Mouse (Mus musculus): ENCODE measurements around the gene Frmd4a. TPM values are rescaled to one million over a fixed set of nuclear protein-coding genes. Genes with fewer than 3 reads are reported as not detected.

Frmd4a gene
- polyA plus RNA-seq, 1 experiment from 2014 or later, result 33.0 TPM

- H3K4me1 ChIP-seq, result peaks cover 16% of the 10 kb centered on the region
- no peaks in the 10 kb centered on the region for H3K9me3 ChIP-seq
- H3K27me3 ChIP-seq (ENCODE audit: poor library complexity, severe bottlenecking), result no peaks in the 10 kb centered on the region
- H3K27ac ChIP-seq, result no peak overlapping the region
- peaks cover 34% of the 10 kb centered on the region for H3K36me3 ChIP-seq (replicated peaks)
- whole genome bisulfite sequencing, result 87% methylated on average over 3 of the region's 3 CpGs
- DNase-seq (ENCODE audit: extremely low spot score, low spot score), result no peak
- H3K4me3 ChIP-seq, result no peak overlapping the region
These were observed 604.0 kb downstream of the Frmd4a start for GRCm38 (mm10) chr2:4621471-4621985.

- DNase-seq (ENCODE audit: extremely low spot score, low spot score), result no peak
- Histone ChIP-seq H3K27ac (no peak overlapping the region), H3K4me3 (no peak overlapping the region), H3K36me3 (replicated peaks) (peaks cover 76% of the 10 kb centered on the region), H3K27me3 (ENCODE audit: poor library complexity, severe bottlenecking) (no peaks in the 10 kb centered on the region), H3K9me3 (no peaks in the 10 kb centered on the region), H3K4me1 (no peaks in the 10 kb centered on the region)
- WGBS, result 91% methylated on average over 3 of the region's 3 CpGs
These were observed 609.4 kb downstream of the Frmd4a start for GRCm38 (mm10) chr2:4626911-4627310.

GRCm38 (mm10) chr2:4628920-4629319 lies 611.4 kb downstream of the Frmd4a start:
- H3K9me3 ChIP-seq, result no peaks in the 10 kb centered on the region

GRCm38 (mm10) chr2:4629470-4629869 lies 612.0 kb downstream of the Frmd4a start:
- 89% methylated on average over 11 of the region's 11 CpGs for WGBS
- DNase-seq (ENCODE audit: extremely low spot score, low spot score), result no peak
- peaks cover 77% of the 10 kb centered on the region for H3K36me3 ChIP-seq (replicated peaks)
- no peaks in the 10 kb centered on the region for H3K27me3 ChIP-seq (ENCODE audit: poor library complexity, severe bottlenecking)
- no peak overlapping the region for H3K27ac ChIP-seq
- H3K4me1 ChIP-seq, result no peaks in the 10 kb centered on the region
- H3K9me3 ChIP-seq, result no peaks in the 10 kb centered on the region
- no peak overlapping the region for H3K4me3 ChIP-seq

More at GRCm38 (mm10) chr2:4628920-4629319, 611.4 kb downstream of the Frmd4a start:
- H3K27me3 ChIP-seq (ENCODE audit: poor library complexity, severe bottlenecking), result no peaks in the 10 kb centered on the region
- DNase-seq (ENCODE audit: extremely low spot score, low spot score), result no peak
- peaks cover 77% of the 10 kb centered on the region for H3K36me3 ChIP-seq (replicated peaks)
- no peaks in the 10 kb centered on the region for H3K4me1 ChIP-seq
- H3K4me3 ChIP-seq, result no peak overlapping the region
- WGBS, result 94% methylated on average over 2 of the region's 2 CpGs
- H3K27ac ChIP-seq, result no peak overlapping the region

GRCm38 (mm10) chr2:4630197-4630835 lies 612.8 kb downstream of the Frmd4a start:
- H3K9me3 ChIP-seq, result no peaks in the 10 kb centered on the region
- 96% methylated on average over 10 of the region's 10 CpGs for WGBS
- H3K27ac ChIP-seq, result no peak overlapping the region
- H3K4me3 ChIP-seq, result no peak overlapping the region
- no peak for DNase-seq (ENCODE audit: extremely low spot score, low spot score)
- H3K27me3 ChIP-seq (ENCODE audit: poor library complexity, severe bottlenecking), result no peaks in the 10 kb centered on the region
- H3K4me1 ChIP-seq, result no peaks in the 10 kb centered on the region
- peaks cover 80% of the 10 kb centered on the region for H3K36me3 ChIP-seq (replicated peaks)

GRCm38 (mm10) chr2:4635804-4636203 lies 618.3 kb downstream of the Frmd4a start:
- no peak for DNase-seq (ENCODE audit: extremely low spot score, low spot score)
- Histone ChIP-seq H3K4me3 (no peak overlapping the region), H3K27me3 (ENCODE audit: poor library complexity, severe bottlenecking) (no peaks in the 10 kb centered on the region), H3K36me3 (replicated peaks) (peaks cover 93% of the 10 kb centered on the region), H3K4me1 (no peaks in the 10 kb centered on the region), H3K9me3 (no peaks in the 10 kb centered on the region), H3K27ac (no peak overlapping the region)
- WGBS, result 93% methylated on average over 8 of the region's 8 CpGs

- DNase-seq (ENCODE audit: extremely low spot score, low spot score), result no peak
- H3K27me3 ChIP-seq (ENCODE audit: poor library complexity, severe bottlenecking), result no peaks in the 10 kb centered on the region
- no peak overlapping the region for H3K4me3 ChIP-seq
- no peaks in the 10 kb centered on the region for H3K4me1 ChIP-seq
- no peak overlapping the region for H3K27ac ChIP-seq
- H3K36me3 ChIP-seq (replicated peaks), result peaks cover 95% of the 10 kb centered on the region
- WGBS, result 84% methylated on average over 7 of the region's 7 CpGs
- H3K9me3 ChIP-seq, result no peaks in the 10 kb centered on the region
These were observed 619.1 kb downstream of the Frmd4a start for GRCm38 (mm10) chr2:4636656-4637055.

GRCm38 (mm10) chr2:4638189-4638588 lies 620.7 kb downstream of the Frmd4a start:
- no peaks in the 10 kb centered on the region for H3K9me3 ChIP-seq
- H3K4me3 ChIP-seq, result no peak overlapping the region
- H3K27me3 ChIP-seq (ENCODE audit: poor library complexity, severe bottlenecking), result no peaks in the 10 kb centered on the region
- 95% methylated on average over 3 of the region's 3 CpGs for WGBS
- H3K4me1 ChIP-seq, result no peaks in the 10 kb centered on the region
- no peak overlapping the region for H3K27ac ChIP-seq
- peaks cover 93% of the 10 kb centered on the region for H3K36me3 ChIP-seq (replicated peaks)
- no peak for DNase-seq (ENCODE audit: extremely low spot score, low spot score)

GRCm38 (mm10) chr2:4645066-4645465 lies 627.5 kb downstream of the Frmd4a start:
- Histone ChIP-seq H3K36me3 (replicated peaks) (peaks cover 69% of the 10 kb centered on the region), H3K27me3 (ENCODE audit: poor library complexity, severe bottlenecking) (no peaks in the 10 kb centered on the region), H3K9me3 (no peaks in the 10 kb centered on the region), H3K27ac (no peak overlapping the region), H3K4me1 (peaks cover 4% of the 10 kb centered on the region), H3K4me3 (no peak overlapping the region)
- WGBS, result 79% methylated on average over 4 of the region's 4 CpGs
- DNase-seq (ENCODE audit: extremely low spot score, low spot score), result no peak

- Histone ChIP-seq H3K9me3 (no peaks in the 10 kb centered on the region), H3K4me1 (peaks cover 18% of the 10 kb centered on the region), H3K27ac (no peak overlapping the region), H3K36me3 (replicated peaks) (peaks cover 44% of the 10 kb centered on the region), H3K4me3 (no peak overlapping the region), H3K27me3 (ENCODE audit: poor library complexity, severe bottlenecking) (no peaks in the 10 kb centered on the region)
- no peak for DNase-seq (ENCODE audit: extremely low spot score, low spot score)
- WGBS, result 94% methylated on average over 4 of the region's 4 CpGs
These were observed 630.6 kb downstream of the Frmd4a start for GRCm38 (mm10) chr2:4648094-4648493.

- DNase-seq (ENCODE audit: extremely low spot score, low spot score), result no peak
- 97% methylated on average over 2 of the region's 2 CpGs for WGBS
These were observed 632.1 kb downstream of the Frmd4a start for GRCm38 (mm10) chr2:4649646-4650045.

GRCm38 (mm10) chr2:4651500-4652285 lies 634.2 kb downstream of the Frmd4a start, which contains the start of gene Prpf18:
Gene Prpf18, minus strand, starts transcription at chr2:4652113.
- 2% methylated on average over 40 of the region's 40 CpGs for WGBS
- Histone ChIP-seq H3K36me3 (replicated peaks) (peaks cover 11% of the 10 kb centered on the region), H3K27me3 (ENCODE audit: poor library complexity, severe bottlenecking) (no peaks in the 10 kb centered on the region), H3K9me3 (no peaks in the 10 kb centered on the region), H3K4me1 (peaks cover 18% of the 10 kb centered on the region), H3K27ac (peak within 1 kb of the TSS; percentile 88), H3K4me3 (peak within 1 kb of the TSS; percentile 95)
- peak; percentile 91 for DNase-seq (ENCODE audit: extremely low spot score, low spot score)

More at GRCm38 (mm10) chr2:4649646-4650045, 632.1 kb downstream of the Frmd4a start:
- Histone ChIP-seq H3K9me3 (no peaks in the 10 kb centered on the region), H3K4me3 (peak overlapping the region; percentile 95; the same call in 1 of the 2 replicates), H3K4me1 (peaks cover 18% of the 10 kb centered on the region), H3K27ac (no peak overlapping the region), H3K27me3 (ENCODE audit: poor library complexity, severe bottlenecking) (no peaks in the 10 kb centered on the region), H3K36me3 (replicated peaks) (peaks cover 31% of the 10 kb centered on the region)

- Histone ChIP-seq H3K4me3 (no peak overlapping the region), H3K9me3 (no peaks in the 10 kb centered on the region), H3K36me3 (replicated peaks) (no peaks in the 10 kb centered on the region), H3K27ac (no peak overlapping the region), H3K4me1 (no peaks in the 10 kb centered on the region), H3K27me3 (ENCODE audit: poor library complexity, severe bottlenecking) (no peaks in the 10 kb centered on the region)
- 87% methylated on average over 2 of the region's 2 CpGs for WGBS
- no peak for DNase-seq (ENCODE audit: extremely low spot score, low spot score)
These were observed 643.2 kb downstream of the Frmd4a start for GRCm38 (mm10) chr2:4660677-4661076.

All from forebrain, embryonic 10.5 days (tissue).